Mouse (Mus musculus) natural killer cell, adult 2 months (primary cell): Measurements from ENCODE around the gene Mrpl23.

Experiments used
- DNase-seq, 2 experiments: peaks; one replicate each; pipeline ENCODE4 v3.0.0; 2022; ENCODE audit warnings: low spot score in 2 of 2

Mrpl23 gene

DNA sequence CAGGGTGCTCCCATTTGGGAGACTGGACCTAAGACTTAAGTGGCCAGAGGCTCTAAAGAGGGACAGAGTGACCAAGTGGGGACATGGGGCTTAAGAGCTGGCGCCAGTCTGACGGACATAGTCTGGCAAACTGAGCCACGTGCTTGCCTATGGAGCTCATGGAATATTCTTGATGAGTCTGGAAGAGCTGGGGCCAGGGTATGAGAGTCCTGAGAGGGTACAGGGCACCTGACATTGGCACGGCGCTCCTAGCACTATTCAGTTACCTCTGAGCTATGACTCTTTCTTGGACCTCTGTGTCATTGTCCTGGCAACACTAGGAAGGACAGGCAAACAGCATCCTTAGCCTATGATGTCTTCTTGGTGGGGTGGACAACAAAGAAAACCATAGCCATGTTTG, 19.2 kb downstream of the Mrpl23 start:
- no peak for DNase-seq

DNA sequence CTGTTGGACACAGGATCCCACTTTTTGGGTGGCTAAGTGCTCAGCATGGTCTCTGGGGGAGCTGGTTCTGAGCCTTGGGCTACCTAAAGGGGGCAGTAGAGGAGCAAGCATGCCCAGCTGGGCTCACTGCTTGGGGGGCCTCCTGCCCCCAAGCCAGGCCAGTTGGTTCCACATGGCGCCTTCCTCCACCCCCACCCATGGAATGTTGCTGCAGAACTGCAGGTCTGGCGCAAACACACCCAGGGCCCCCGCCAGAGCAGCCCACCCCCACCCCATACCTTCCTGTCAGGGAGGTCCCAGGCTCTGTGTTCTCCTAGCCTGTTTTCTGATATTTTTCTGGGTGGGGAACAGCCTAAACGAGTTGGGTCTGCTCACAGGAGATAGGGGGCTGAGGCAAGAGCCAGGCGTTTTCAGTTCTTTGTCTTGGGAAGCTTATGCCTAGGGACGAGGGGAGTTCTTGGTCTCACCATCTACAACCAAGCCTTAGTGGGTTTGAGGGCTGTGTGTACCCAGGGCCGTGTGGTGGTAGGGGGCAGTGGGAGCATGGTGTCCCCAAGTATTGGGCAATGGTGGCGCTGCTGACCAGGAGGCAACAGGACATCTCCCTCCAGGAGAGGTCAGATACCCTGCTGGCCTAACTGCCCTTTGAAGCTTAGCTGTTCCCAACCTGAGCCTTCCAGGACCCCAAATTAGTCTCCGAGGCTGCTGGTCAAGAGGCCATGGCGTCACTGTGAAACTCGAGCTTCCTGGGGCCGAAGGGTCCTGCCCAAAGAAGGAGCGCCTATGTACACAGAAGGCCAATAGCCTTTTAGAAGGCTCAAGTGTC, 20.3 kb downstream of the Mrpl23 start:
- DNase-seq = no peak

DNA sequence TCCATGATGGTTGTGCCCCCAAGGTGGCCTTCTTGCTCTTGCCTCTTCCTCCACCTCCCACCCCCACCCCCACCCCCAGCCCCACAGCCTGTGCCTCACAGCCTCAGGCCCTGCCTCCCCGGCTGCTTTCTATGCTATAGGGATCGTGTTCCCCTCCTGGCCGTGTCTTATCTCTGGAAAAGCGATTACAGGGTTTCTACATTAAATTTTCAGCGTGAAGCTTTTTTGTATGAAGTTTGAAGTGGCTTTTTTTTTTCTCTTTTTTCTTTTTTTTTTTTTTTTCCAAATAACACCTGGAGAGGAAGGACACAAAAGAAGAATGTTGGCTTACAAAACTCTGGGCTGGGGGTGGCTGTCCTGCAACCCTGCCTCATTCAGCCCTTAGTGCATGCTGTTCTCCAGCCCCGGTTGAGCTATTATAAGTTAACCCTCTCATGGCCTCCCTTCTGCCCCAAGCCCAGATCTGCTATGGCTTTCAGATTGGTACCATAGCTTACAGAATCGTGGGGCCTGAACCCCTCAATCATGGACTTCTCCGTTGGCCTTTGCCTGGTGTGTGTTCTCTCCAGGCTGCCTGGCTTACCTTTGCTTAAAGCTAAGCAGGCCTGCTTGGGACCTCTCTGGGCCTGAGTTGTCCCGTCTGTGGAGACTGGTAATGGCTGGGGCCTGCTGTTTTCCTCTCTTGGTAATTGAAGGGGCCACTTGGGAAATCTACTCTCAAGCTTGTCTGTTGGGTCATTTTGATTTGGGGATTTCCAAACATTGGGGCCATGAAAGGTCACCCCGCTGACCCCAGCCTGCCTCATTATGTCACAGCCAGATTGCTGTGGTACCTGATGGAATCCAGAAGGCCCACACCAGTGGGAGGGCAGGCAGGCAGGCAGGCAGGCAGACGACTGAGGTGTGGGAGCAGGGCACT, 21.2 kb downstream of the Mrpl23 start:
- no peak for DNase-seq

DNA sequence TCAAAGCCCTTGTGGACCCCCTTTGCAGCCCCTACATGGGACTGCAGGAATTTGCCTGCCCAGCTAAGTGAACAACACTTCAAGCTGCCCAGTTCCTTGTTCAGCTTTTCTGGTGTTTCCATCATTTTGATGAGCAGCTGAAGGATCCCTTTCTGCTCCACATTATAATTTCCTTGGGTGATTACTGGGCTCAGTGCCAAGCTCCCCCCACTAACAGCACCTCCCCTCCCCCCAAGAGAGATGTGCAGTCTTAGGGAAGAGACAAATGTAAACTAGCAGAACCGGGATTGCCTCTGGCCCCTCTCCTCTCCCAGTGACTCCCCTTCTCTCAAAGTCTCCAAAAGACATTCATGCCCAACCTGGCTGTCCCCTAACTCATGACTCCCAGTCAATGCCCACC, 22.1 kb downstream of the Mrpl23 start:
- no peak for DNase-seq

DNA sequence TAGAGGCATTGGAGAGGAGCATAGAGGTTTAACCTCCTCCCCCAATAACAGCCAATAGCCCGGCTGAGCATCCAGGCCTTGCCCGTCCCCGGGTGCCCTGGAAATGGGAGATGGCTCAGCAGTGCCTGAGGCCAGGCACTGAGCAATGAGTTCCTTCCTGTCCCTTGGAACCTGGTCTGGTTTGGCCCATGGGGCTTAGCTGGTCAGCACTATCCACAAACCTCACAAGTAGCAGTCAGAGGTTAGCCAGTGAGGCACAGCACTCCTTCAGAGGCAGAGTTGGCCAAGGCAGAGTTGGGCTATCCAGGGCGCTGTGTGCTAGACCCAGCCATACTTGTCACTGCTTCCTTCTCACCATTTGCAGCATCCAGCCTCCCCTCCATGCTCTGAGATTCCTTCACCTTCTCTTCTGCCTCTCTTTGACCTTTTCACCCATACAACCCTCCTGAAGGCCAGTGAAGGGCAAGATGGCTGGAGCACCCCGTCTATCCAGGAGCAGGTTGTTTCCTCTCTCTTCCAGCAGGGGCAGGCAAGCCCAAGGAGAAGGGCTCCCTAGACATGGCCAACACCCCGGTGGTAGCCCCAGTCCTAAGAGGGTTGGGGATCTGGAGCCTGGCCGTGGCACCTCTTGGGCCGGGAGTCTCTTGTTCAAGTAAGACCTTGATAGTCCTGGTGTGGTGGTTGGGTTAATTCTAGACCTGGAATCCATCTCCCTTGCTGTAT, 23.0 kb downstream of the Mrpl23 start:
- no peak for DNase-seq

DNA sequence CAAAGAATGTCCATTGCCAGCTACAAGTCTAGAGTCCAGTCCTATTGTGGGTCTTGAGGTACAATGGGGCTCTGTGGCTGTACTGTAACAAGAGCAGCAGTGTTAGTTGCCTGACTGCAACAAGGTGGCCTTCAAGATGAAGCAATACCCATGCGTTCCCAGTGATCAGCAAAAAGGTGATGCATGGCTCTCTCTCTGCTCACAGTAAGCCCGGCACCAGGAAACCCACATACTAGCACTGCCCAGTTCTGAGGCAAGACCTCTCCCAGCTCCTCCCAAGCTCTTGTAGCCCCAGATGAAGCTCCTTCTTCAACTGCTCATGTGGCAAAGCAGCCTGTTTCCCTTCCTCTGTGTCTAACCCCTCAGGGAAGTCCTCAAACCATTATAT, 23.6 kb downstream of the Mrpl23 start:
- DNase-seq = no peak

DNA sequence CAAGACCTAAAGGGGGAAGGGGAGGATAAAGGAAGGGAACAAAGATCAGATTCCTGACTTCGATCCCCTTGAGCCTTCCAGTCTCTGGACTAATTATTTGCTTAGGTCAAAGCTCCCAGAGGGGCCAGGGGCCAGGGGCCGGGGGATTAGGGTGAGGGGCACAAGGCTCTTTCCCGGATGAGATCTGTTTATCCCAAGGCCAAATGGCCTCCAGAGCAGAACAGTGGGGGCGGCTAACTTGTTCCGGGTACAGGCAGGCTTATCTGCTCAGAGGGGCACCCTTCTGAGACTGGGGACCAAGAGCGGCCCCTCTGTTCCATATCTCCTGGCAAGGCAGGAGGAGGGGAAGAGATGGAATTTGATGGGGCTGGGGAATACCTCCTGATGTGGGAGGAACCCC, 25.2 kb downstream of the Mrpl23 start:
- DNase-seq = no peak

DNA sequence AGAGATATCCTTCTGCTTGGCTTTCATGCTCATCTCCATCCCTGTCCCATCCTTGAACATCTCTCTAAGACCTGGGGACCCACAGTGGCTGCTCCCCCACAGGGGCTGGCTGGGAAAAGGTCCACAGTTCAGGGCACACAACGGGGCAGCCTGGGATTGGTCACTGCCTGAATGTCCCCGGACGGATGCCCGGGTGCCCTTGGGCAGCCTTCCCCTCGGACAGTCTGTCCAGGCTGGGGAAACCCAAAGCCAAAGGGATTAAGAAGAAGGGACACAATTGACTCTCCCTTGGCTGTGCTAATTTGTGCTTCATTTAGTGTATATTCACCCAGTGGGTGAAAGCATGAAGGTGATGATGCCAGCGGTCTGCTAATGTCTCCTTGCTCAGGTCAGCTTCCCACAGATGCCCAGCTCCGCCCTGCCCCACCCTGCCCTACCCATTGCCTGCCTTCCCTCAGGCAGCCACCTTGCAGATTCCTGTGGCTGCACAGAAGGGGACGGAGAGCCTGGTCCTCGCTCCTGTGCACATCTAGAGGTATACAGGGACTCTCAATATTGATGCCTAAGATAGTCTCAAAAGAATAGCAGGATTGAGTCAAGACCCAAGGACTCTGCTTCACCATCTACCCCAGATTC, 26.1 kb downstream of the Mrpl23 start:
- DNase-seq = no peak

DNA sequence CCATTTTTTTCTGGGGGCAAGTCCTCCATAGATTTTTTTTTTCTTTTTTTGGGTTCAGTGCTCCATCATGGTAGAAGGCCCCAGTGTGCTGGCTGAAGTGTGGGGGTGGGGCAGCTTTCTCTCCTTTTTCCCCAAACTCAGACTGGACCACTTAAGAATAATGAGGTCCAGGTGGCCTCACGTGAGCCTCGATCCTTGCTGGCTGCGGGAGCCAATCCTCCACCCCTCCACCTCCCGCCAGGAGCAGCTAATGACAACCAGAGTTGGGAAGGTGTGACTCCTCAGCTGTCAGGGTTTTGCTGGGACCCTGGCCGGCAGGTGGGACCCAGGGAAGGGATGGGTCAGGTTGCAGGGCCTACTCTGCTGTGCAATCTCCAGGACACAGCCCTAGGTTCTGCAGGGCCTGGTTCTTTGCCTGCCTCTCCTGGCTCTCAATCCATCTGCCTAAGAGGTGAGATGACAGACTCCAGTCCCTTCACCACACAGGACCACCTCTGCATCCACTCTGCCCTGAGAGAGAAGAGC, 27.2 kb downstream of the Mrpl23 start:
- no peak for DNase-seq

DNA sequence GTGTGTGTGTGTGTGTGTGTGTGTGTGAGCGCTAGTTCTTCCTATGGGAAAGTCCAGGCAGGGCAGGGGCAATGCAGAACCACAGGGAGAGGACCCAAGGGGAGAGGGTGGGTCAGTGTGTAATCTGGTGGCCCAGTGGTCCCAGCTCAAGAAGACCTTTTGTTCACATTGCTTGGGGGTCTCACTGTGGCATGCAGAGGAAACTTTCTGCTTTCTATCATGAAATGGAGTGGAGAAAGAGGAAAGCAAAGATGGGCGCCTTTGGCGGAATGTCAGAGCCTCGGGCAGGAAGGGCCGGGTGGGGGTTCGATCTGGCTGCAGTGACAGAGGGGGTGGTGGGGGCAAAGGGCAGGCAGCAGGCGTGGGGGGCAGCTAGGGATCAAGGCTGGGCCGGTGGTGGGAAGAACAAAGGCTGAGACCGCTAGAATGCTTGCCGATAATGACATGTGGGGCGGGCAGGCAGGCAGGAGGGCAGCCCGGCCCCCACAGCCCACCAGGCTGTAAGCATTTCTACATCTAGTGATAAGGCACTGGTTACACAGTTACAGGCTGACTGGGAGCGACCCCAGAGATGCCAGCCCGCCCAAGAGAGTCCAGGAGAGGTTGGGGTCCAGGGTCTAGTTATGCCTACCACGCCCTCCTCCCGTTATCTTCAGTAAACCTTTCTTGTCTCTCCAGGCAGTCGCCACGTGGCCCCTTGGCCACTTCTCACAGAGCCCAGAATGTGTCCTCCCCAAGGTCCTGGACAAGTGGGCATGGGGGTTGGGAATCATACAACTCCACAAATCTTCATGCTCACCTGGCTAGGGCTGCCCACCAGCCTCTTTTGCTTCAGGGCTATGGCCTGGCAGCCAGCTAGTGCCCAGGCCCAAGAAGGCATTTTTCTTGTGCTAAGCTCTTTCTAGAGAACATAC, 28.7 kb downstream of the Mrpl23 start:
- DNase-seq = no peak

DNA sequence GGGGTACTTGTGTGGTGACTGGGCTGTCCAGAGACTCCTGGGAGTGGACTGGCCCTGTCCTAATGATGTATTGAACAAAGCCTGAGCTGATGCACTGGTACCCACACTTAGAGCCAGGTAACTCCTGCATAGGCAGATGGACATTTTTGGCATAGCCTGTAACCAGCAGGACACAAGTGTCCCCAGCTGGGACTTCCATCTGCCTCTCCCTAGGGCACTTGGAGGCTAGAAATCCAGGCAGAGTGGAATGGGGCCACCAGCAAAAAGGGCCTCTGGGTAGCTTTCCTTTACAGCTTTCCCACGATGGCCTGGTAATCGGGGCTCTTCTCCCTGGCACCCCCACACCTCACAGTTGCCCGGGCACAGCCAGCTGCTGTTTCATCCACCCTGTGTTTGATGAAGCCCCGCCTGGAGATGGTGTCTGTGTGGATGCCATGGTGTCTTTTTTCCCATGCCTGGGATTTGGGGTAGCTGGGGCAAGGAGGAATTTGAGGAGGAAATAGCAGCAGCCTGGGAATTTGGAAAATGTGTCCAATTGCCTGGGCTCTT, 29.4 kb downstream of the Mrpl23 start:
- DNase-seq = no peak

DNA sequence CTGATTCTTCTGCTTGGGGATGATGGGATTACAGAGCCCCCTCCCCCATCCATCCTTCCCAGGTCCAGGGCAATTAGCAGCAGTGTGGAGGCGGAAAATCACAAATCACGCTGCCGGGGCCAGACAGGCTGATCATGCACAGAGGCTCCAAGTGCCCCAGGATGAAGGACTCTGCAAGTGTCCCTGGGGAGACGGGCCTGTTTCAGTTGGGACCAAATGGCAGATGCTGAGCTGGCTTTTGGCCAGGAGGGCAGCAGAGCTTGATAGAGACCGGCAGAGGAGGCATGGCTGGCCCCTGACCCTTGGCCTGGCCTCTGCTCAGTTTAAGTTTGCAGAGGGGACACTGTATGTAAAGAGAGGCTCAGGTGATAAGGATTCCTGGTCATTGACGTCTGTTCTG, 30.7 kb downstream of the Mrpl23 start:
- no peak for DNase-seq

DNA sequence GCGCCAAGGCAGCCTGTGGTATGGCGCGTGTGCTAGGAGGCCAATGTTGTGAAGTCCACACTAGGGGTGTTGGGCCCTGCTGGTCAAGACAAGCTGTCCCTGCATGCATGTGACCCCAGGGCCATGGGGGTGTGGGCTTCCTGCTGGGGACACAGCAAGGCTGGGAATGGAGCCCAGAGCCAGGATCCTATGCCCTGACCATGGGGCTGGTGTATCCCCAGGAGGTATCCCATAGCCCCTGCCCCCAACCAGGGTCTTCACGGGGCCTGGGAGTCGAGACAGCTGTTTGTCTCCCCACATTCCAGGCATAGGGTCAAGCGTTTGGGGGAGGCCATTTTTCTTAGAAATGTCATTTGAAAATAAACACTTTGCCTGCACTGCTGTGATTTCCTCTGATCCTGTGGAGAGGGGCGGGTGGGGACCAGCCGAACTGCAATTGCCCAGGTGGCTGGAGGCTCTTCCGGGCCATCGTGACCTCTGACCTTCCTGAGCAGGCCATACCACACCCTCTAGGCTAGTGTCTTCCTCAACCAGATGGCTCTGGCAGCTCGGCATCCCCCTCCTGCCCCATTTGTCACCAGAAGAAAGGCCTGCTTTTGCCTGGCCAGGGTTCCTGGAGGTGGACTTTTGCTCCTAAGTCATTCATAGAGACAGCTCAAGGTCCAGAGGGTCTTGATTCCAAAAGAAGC, 32.6 kb downstream of the Mrpl23 start:
- no peak for DNase-seq

DNA sequence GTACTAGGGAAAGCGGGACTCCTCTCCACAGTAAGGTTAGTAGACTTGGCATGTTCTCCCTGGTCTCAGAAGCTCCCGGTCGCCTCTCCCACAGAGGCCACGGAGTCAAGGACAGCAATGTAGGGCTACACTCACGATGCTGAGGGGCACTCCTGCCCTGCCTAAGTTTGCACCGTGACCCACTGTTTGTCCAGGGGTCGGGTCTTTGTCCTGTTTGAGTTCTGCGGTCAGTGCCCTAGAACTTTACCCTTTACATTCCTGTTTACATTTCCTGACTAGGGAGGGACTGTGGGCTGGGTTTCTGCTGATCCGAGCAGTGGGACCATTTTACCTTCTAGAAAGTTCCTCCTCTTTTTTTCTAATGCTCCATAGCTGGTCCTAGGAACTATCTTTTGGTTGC, 34.0 kb downstream of the Mrpl23 start:
- no peak for DNase-seq

DNA sequence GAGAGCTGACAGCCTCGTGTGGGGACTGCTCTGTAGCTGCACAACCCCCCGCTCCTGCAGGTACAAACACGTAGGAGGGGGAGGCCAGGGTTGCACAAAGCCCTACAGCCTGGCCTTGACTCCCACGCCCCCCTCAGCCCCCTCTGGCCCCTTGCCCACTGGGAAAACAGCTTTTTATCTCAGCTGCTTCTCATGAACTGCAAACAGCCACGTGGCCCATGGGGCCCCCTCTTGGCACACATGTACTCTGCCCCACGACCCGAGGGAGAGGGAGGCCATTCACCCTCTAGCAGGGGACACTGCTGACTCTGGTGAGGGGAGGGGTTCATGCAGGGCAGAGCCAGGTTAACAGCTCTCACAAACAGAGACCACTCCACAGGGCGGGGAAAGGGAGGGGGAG, 36.5 kb downstream of the Mrpl23 start:
- DNase-seq = no peak

DNA sequence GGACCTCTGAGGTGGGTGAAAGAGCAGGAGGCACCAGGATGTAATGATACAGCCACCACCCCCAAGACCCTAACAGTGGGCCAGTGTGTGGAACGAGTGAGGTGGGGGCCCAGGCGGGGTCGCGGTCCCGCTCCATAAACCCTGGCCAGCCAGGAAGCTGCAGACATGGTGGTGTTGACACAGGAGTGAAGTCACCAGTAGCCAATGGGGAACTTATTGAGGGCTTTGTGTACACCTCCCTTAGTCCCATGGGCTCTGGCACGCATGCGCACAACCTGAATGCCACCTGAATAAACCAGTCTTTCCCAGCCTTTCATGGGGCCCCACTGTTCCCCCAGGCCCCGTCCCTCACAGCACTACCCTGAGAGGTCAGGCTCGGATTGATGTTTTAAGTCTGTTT, 38.1 kb downstream of the Mrpl23 start:
- no peak for DNase-seq

DNA sequence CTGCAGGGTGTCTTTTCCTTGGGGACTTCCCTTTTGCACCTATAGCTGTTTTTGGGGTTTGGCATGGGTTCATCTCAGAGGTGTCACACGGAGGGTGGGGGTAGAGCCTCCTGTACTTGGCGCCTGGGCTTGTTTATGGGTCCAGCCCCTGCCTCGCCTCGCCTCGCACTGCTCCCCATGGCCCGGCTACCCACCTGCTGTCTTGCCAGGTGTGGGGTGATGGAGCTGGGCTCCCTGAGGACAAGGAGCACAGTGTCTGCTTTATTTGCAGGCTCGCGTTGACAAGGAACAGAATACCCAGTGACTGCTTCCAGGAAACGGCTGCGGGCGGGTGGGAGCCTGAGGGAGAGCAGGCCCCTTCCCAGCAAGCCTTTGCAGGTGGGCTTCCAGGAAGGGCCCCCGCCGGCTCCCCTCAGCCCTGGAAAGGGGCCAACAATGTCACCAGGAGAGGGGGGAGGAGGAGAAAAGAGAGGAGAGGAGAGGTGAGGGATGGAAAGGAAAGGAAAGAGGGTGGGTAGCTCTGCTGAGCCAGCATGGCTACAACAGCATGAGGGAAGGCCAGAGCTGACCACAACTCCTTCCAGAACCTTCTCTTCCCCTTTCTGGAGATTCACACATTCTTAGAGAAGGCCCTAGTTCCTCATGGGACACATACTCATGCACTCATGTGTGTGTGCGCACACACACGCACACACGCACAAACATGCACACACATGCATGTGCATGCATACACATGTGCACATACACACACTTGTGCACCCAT, 39.2 kb downstream of the Mrpl23 start:
- DNase-seq = no peak

DNA sequence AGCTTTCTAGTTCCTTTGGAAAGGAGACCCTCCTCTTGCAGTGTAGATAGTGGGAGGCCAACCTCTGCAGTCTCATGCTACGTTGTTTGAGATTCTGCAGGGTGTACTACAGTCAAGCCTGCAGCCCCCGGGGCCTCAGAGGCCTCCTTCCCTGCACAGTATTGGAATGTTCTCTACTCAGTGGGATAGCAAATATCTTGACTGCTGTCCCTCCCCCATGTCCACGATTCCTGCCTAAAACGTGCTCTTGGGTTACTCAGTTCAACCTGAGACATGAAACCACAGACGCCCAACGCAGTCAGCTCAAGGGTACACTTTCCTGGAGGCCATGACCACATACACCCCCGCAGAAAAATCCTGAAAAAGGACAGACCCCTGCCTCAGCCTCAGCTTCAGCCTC, 39.9 kb downstream of the Mrpl23 start:
- DNase-seq = no peak

DNA sequence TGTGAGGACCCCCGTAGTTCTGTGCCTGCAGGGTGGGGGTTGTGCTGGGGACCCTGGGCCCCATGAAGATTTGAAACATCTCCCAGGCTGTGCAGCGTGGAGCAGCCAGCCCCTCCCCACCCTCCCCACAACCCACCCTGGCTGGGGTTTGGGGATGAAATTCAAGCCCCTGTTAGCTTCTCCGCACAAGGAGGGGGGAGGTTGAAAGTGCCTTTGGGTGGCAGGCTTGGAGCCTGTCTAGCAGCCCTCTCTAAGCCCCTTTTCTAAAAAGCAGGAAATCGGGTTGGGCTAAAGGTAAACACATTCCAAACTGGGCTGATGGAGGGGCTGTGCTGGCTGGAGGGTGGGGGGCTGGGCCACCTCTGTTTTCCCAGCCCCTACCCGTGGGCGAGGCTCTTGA, 40.5 kb downstream of the Mrpl23 start:
- no peak for DNase-seq
